Mouse (Mus musculus): ENCODE measurements around the gene E2f7. TPM values are rescaled to one million over a fixed set of nuclear protein-coding genes. Genes with fewer than 3 reads are reported as not detected.

Gene E2f7
- total RNA-seq (2014; rRNA removed) (3.2 and 3.5 TPM in 2 replicates), polyA plus RNA-seq (2015; fragmentation: Nextera tagmentation; extraction: Ambion mirVana) (2.3 and 3.4 TPM in 2 replicates)

DNA sequence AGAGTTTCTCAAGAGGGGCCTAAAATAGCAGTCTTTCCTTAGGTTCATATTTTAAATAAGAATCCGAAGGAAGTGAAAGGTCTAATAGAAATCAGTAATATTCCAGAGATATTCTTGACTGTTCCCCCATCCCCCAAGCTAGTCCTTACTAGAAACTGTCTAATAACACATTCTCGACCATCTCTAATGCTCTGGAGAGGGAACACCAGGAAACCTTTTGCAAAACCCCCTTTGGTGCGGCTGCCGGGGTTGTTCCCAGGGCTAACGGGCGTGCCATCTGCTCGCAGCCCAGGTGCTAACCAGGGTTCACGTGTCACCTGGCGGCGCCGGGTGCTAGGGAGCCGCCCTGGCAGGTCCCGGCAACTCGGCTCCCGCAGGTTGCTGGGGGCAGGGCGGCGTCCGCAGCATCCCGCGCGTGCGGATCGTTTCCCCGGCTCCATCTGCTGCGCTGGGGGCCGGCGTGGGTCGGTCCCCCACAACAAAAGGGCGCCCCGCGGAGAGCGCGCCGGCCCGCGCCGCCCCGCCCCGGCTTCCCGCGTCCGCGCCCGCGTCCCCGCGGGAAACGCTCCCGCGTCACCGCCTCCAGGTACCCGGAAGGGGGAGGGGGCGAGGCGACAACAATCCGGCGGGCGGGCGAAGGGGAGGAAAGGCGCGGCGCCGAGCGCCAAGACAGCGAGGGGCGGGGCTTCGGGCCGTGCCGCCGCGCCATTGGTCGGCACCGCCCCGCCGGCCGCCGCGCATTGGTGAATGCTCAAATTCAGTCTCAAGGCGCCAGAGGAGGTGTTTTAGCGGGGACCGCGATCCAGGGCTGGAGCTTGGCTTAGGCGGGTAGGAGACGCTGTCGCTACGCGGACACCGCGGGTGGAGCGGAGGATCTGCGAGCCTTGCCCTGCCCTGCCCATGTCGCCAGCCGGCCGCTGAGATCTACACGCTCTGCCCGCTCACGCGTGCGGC, at the start of gene E2f7:
TSS of gene E2f7 (plus strand) at position 754 of the 954 bp plus-strand sequence.
- peak within 1 kb of the TSS; percentile 95 for H3K4me2 ChIP-seq (ENCODE audit: low read depth)
- no peaks in the 10 kb centered on the region for H3K27me3 ChIP-seq (ENCODE audit: insufficient read depth, low read length)
- peak within 1 kb of the TSS; percentile 81 for H3K27ac ChIP-seq (ENCODE audit: low read depth, low read length)
- no peaks in the 10 kb centered on the region for H3K36me3 ChIP-seq (ENCODE audit: insufficient read depth)
- no peaks in the 10 kb centered on the region for H3K9me3 ChIP-seq (ENCODE audit: low read length)
- WGBS, result under 1% methylated on average over 72 of the region's 98 CpGs
- DNase-seq, result peak; percentile 96
- H3K9ac ChIP-seq, result peak within 1 kb of the TSS; percentile 83
- peak within 1 kb of the TSS; percentile 74 for H3K4me3 ChIP-seq (ENCODE audit: low read depth, low read length)
- peak; percentile 99 for ATAC-seq
- no peak for TF ChIP-seq CTCF (IDR thresholded peaks at IDR 0.05; ENCODE audit: low read depth)
- H3K4me1 ChIP-seq (ENCODE audit: insufficient read depth), result peaks cover 7% of the 10 kb centered on the region; the same call in 1 of the 2 replicates

DNA sequence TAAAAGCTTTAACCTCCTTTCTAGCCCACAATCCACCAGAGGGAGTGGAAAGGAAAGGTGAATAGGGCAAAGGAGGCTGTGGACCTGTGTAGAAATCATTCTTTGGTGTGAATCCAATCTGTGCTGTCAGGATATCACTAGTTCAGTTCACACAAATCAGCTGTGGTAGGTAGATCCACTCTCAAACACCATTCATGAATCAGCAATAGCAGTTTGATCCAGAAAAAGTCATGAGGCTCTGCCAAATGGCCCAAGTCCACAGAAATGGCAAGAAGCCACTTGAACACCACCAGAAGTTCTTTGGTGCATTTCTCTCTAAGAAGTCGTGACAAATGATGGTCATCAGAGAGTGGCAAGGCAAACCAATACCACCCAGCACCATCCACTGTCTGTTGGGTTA, 44.0 kb upstream of the E2f7 start:
- ATAC-seq, result no peak
- Histone ChIP-seq H3K4me3 (ENCODE audit: low read depth, low read length) (no peak overlapping the region), H3K27me3 (ENCODE audit: insufficient read depth, low read length) (no peaks in the 10 kb centered on the region), H3K9me3 (ENCODE audit: low read length) (no peaks in the 10 kb centered on the region), H3K4me2 (ENCODE audit: low read depth) (no peak overlapping the region), H3K36me3 (ENCODE audit: insufficient read depth) (no peaks in the 10 kb centered on the region), H3K27ac (ENCODE audit: low read depth, low read length) (no peak overlapping the region), H3K4me1 (ENCODE audit: insufficient read depth) (no peaks in the 10 kb centered on the region), H3K9ac (no peak overlapping the region)
- WGBS, result 91% methylated on average over 1 of the region's 1 CpGs
- no peak for TF ChIP-seq CTCF (IDR thresholded peaks at IDR 0.05; ENCODE audit: low read depth)
- no peak for DNase-seq

DNA sequence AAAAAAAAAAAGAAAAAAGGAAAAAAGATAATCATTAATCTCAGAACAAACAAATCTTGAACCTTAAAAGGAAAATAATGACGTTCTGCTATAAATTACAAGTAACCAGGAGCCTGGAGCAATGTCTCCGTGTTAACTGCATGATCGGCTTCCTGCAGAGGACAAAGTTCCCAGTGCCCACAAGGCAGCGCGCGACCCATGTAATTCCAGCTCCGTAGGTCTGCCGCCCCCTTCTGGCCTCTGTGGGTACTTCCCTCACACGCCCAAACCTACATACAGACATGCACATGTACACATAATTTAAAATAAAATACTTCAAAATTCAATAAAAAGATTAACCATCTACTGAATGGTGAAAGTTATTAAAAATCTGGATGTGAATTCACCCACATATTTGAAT, 39.6 kb upstream of the E2f7 start:
- ATAC-seq (no peak), DNase-seq (peak; percentile 9)
- Histone ChIP-seq H3K27ac (ENCODE audit: low read depth, low read length) (no peak overlapping the region), H3K27me3 (ENCODE audit: insufficient read depth, low read length) (no peaks in the 10 kb centered on the region), H3K36me3 (ENCODE audit: insufficient read depth) (no peaks in the 10 kb centered on the region), H3K9ac (no peak overlapping the region), H3K4me1 (ENCODE audit: insufficient read depth) (0 out of 2 replicates have a peak, but pooled peaks cover 3% of the 10 kb centered on the region), H3K9me3 (ENCODE audit: low read length) (no peaks in the 10 kb centered on the region), H3K4me2 (ENCODE audit: low read depth) (no peak overlapping the region), H3K4me3 (ENCODE audit: low read depth, low read length) (no peak overlapping the region)
- WGBS, result 53% methylated on average over 9 of the region's 9 CpGs
- peak; percentile 44 for TF ChIP-seq CTCF (IDR thresholded peaks at IDR 0.05; ENCODE audit: low read depth)

DNA sequence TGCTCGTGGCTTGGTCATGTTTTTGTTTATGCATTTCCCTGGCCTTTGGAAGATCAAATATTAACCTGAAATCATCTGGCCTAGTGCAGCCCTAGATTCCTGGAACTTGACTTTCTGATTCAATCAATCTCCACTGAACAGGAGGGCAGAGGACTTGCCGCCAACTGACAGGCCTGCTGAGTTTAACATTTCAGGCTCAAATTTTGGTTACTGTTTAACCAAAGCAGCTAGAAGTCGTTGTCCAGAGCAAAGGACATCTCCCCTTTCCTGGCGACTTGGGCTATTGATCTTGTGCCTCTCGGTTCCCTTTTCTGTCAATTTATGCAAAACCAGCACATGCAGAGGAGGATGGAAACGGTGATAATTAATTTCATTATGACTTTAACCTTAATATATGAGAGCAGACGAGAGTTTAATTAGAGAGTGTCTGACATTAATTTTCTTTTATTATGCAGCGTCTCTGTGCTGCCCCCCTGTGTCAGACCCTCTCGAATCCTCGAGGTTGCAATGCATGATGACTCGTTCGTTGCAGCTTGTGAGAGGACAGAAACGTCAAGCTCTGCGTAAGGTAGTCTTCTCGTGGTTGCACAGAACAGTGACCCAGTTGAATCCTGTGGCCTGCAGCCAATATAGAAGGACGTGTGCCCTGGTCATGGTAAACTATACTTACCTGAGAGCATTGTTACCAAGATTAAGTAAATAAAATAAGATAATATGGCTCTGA, 37.7 kb upstream of the E2f7 start:
- 0 out of 2 replicates have a peak, but pooled peaks cover 3% of the 10 kb centered on the region for H3K4me1 ChIP-seq (ENCODE audit: insufficient read depth)
- TF ChIP-seq CTCF (IDR thresholded peaks at IDR 0.05; ENCODE audit: low read depth), result peak; percentile 76
- peak; percentile 70 for DNase-seq
- H3K4me2 ChIP-seq (ENCODE audit: low read depth), result no peak overlapping the region
- 46% methylated on average over 16 of the region's 16 CpGs for WGBS
- no peak overlapping the region for H3K27ac ChIP-seq (ENCODE audit: low read depth, low read length)
- H3K9ac ChIP-seq, result no peak overlapping the region
- no peak overlapping the region for H3K4me3 ChIP-seq (ENCODE audit: low read depth, low read length)
- H3K36me3 ChIP-seq (ENCODE audit: insufficient read depth), result no peaks in the 10 kb centered on the region
- peak; percentile 50; the same call in 1 of the 2 replicates for ATAC-seq
- no peaks in the 10 kb centered on the region for H3K9me3 ChIP-seq (ENCODE audit: low read length)
- H3K27me3 ChIP-seq (ENCODE audit: insufficient read depth, low read length), result no peaks in the 10 kb centered on the region

DNA sequence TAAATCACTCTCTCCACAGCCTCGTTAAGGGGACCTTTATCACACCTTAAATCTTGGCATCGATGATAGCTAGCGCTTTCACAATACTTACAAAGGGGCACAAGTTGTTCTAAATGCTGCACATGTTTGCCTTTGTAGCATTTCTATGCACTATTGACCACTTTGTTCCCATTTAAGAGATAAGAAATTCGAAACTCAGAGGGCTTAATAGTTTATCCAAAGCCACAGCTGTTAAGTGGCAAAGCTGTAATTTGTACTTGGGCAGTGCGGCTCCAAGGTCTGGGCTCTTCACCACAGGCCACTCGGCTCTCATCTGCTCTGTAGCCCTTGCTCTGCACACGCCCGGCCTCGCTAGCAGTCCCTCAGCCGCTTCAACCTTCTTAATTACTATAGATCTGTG, 28.4 kb upstream of the E2f7 start:
- no peak overlapping the region for H3K27ac ChIP-seq (ENCODE audit: low read depth, low read length)
- TF ChIP-seq CTCF (IDR thresholded peaks at IDR 0.05; ENCODE audit: low read depth), result no peak
- H3K4me3 ChIP-seq (ENCODE audit: low read depth, low read length), result no peak overlapping the region
- no peaks in the 10 kb centered on the region for H3K9me3 ChIP-seq (ENCODE audit: low read length)
- no peak overlapping the region for H3K4me2 ChIP-seq (ENCODE audit: low read depth)
- H3K4me1 ChIP-seq (ENCODE audit: insufficient read depth), result no peaks in the 10 kb centered on the region
- H3K27me3 ChIP-seq (ENCODE audit: insufficient read depth, low read length), result no peaks in the 10 kb centered on the region
- DNase-seq, result no peak
- WGBS, result 39% methylated on average over 10 of the region's 10 CpGs
- no peaks in the 10 kb centered on the region for H3K36me3 ChIP-seq (ENCODE audit: insufficient read depth)
- H3K9ac ChIP-seq, result no peak overlapping the region
- ATAC-seq, result no peak

DNA sequence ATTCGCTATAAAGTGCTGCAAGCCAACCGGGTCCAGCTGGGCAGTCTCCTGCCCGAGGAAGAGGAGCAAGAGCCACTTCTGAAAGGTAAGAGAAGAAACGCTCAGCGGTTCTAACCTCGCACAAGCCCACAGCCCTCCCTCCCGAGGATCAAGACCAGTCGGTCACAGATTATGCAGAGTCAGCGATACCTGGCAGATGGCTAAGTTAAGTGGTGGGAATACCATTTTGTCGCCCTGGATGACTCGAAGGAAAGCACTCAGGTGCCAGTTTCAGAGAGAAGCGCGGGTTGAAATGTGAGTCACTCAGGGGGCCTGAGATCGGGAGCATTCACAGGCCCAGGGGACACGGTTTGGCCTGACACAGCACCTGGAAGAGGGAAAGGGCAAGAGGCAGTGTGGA, 18.8 kb upstream of the E2f7 start:
- Histone ChIP-seq H3K27me3 (ENCODE audit: insufficient read depth, low read length) (no peaks in the 10 kb centered on the region), H3K4me2 (ENCODE audit: low read depth) (no peak overlapping the region), H3K4me3 (ENCODE audit: low read depth, low read length) (no peak overlapping the region), H3K9ac (no peak overlapping the region), H3K9me3 (ENCODE audit: low read length) (no peaks in the 10 kb centered on the region), H3K27ac (ENCODE audit: low read depth, low read length) (no peak overlapping the region), H3K36me3 (ENCODE audit: insufficient read depth) (no peaks in the 10 kb centered on the region), H3K4me1 (ENCODE audit: insufficient read depth) (no peaks in the 10 kb centered on the region)
- DNase-seq (no peak), ATAC-seq (no peak)
- WGBS, result 86% methylated on average over 15 of the region's 15 CpGs
- TF ChIP-seq CTCF (IDR thresholded peaks at IDR 0.05; ENCODE audit: low read depth), result no peak

Data from forebrain, postnatal 0 days (tissue).